Mouse (Mus musculus): ENCODE measurements around the gene Smarca2. TPM values are rescaled to one million over a fixed set of nuclear protein-coding genes. Genes with fewer than 3 reads are reported as not detected.

The Smarca2 gene
- 45.8 and 49.4 TPM in 2 replicates for polyA plus RNA-seq (2015; fragmentation: Nextera tagmentation; extraction: Ambion mirVana)

DNA sequence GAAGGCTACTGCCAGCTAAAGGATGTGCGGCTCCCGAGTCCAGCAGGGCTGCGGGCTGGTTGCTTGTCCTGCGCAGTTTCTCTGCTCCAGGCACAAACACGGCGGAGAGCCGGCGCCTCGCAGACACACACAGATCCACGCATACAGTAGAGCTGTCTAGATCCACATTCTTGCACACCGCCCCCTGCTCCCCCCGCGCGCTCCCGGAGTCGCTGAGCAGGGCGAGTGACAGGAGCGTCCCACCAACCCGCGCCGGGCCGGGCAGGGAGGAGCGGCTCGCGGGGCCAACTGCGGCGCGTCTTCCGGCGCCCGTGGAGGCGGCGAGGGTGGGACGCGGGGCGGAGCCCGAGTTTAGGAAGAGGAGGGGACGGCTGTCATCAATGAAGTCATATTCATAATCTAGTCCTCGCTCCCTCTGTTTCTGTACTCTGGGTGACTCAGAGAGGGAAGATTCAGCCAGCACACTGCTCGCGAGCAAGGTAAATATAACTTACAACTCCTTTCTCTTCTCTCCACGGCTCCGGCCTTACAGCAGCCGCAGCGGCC is at the start of gene Smarca2:
Gene Smarca2 (plus strand): TSS at position 296 of the 546 bp plus-strand sequence.
- H3K36me3 ChIP-seq (ENCODE audit: control insufficient read depth, insufficient read depth, low read length): no peaks in the 10 kb centered on the region
- H3K4me2 ChIP-seq (ENCODE audit: low read depth, low read length): peak within 1 kb of the TSS; percentile 98
- under 1% methylated on average over 45 of the region's 45 CpGs for WGBS
- H3K27ac ChIP-seq (ENCODE audit: low read length): peak within 1 kb of the TSS; percentile 98
- no peaks in the 10 kb centered on the region for H3K9me3 ChIP-seq (replicated peaks; ENCODE audit: control insufficient read depth, low read length)
- peak within 1 kb of the TSS; percentile 88 for H3K9ac ChIP-seq (ENCODE audit: low read length)
- peak within 1 kb of the TSS; percentile 88 for H3K4me3 ChIP-seq (replicated peaks; ENCODE audit: low read length)
- H3K4me1 ChIP-seq (ENCODE audit: control insufficient read depth, insufficient read depth, low read length): 0 out of 2 replicates have a peak, but pooled peaks cover 7% of the 10 kb centered on the region
- no peaks in the 10 kb centered on the region for H3K27me3 ChIP-seq (ENCODE audit: control insufficient read depth, insufficient read depth, low read length)
- peak; percentile 94 for ATAC-seq (ENCODE audit: insufficient read depth, low FRiP score)

- no peaks in the 10 kb centered on the region for H3K36me3 ChIP-seq (ENCODE audit: control insufficient read depth, insufficient read depth, low read length)
- H3K9me3 ChIP-seq (replicated peaks; ENCODE audit: control insufficient read depth, low read length): no peaks in the 10 kb centered on the region
- H3K27ac ChIP-seq (ENCODE audit: low read length): no peak overlapping the region
- ATAC-seq (ENCODE audit: insufficient read depth, low FRiP score): no peak
- no peaks in the 10 kb centered on the region for H3K27me3 ChIP-seq (ENCODE audit: control insufficient read depth, insufficient read depth, low read length)
- H3K9ac ChIP-seq (ENCODE audit: low read length): no peak overlapping the region
- no peaks in the 10 kb centered on the region for H3K4me1 ChIP-seq (ENCODE audit: control insufficient read depth, insufficient read depth, low read length)
- H3K4me3 ChIP-seq (replicated peaks; ENCODE audit: low read length): no peak overlapping the region
- no peak overlapping the region for H3K4me2 ChIP-seq (ENCODE audit: low read depth, low read length)
- 74% methylated on average over 2 of the region's 2 CpGs for WGBS
Observed at GRCm38 (mm10) chr19:26564850-26565249, 40.0 kb upstream of the Smarca2 start.

GRCm38 (mm10) chr19:26566109-26566508 is 38.7 kb upstream of the Smarca2 start:
- ATAC-seq (ENCODE audit: insufficient read depth, low FRiP score): no peak
- H3K4me1 ChIP-seq (ENCODE audit: control insufficient read depth, insufficient read depth, low read length): no peaks in the 10 kb centered on the region
- no peaks in the 10 kb centered on the region for H3K27me3 ChIP-seq (ENCODE audit: control insufficient read depth, insufficient read depth, low read length)
- no peak overlapping the region for H3K4me3 ChIP-seq (replicated peaks; ENCODE audit: low read length)
- H3K4me2 ChIP-seq (ENCODE audit: low read depth, low read length): no peak overlapping the region
- H3K36me3 ChIP-seq (ENCODE audit: control insufficient read depth, insufficient read depth, low read length): no peaks in the 10 kb centered on the region
- H3K27ac ChIP-seq (ENCODE audit: low read length): no peak overlapping the region
- H3K9ac ChIP-seq (ENCODE audit: low read length): no peak overlapping the region
- H3K9me3 ChIP-seq (replicated peaks; ENCODE audit: control insufficient read depth, low read length): no peaks in the 10 kb centered on the region
- 46% methylated on average over 9 of the region's 9 CpGs for WGBS

DNA sequence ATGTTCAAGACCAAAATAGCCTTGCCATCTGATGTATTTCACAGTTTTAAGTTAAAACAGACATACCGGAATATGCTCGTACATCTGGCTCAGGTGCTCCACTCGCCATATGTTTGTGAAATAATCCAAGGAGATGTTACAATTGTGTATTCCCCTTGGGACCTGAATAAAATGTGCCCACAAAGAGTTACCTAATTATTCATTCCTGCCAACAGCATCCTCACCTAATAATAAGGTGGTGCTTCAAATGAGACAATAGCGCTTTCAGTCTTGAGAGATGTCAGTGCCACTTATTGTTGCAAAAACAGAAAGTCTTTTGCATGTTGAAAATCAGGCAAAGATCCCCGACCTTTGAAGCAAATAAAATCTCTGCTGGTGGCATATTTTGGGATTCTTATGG is 36.6 kb upstream of the Smarca2 start:
- no peaks in the 10 kb centered on the region for H3K36me3 ChIP-seq (ENCODE audit: control insufficient read depth, insufficient read depth, low read length)
- no peak overlapping the region for H3K4me2 ChIP-seq (ENCODE audit: low read depth, low read length)
- 84% methylated on average over 5 of the region's 5 CpGs for WGBS
- ATAC-seq (ENCODE audit: insufficient read depth, low FRiP score): no peak
- H3K4me3 ChIP-seq (replicated peaks; ENCODE audit: low read length): no peak overlapping the region
- no peaks in the 10 kb centered on the region for H3K27me3 ChIP-seq (ENCODE audit: control insufficient read depth, insufficient read depth, low read length)
- H3K9ac ChIP-seq (ENCODE audit: low read length): no peak overlapping the region
- no peaks in the 10 kb centered on the region for H3K9me3 ChIP-seq (replicated peaks; ENCODE audit: control insufficient read depth, low read length)
- H3K27ac ChIP-seq (ENCODE audit: low read length): no peak overlapping the region
- H3K4me1 ChIP-seq (ENCODE audit: control insufficient read depth, insufficient read depth, low read length): no peaks in the 10 kb centered on the region

DNA sequence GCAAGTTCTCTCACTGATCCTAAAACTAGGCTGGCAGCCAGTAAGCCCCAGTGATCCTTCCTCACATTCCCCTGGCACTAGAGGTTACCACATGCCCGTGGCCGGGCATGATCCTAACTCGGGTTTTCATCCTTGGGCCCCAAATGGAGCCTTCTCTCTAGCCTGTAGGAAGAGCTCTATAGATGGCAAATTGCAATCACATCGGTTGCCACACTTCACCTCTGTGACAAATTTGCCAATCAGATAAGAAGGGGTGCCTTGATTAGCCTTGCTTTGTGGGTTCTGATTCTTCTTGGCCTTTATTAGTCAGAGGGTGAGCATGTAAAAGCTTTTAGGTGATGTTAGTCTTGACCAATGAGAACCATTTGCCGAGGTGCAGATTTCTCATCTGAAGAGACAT is 35.9 kb upstream of the Smarca2 start:
- ATAC-seq (ENCODE audit: insufficient read depth, low FRiP score): no peak
- H3K4me2 ChIP-seq (ENCODE audit: low read depth, low read length): no peak overlapping the region
- peaks cover under 1% of the 10 kb centered on the region; the same call in 1 of the 2 replicates for H3K4me1 ChIP-seq (ENCODE audit: control insufficient read depth, insufficient read depth, low read length)
- H3K27ac ChIP-seq (ENCODE audit: low read length): no peak overlapping the region
- no peaks in the 10 kb centered on the region for H3K36me3 ChIP-seq (ENCODE audit: control insufficient read depth, insufficient read depth, low read length)
- whole genome bisulfite sequencing: 89% methylated on average over 5 of the region's 5 CpGs
- no peaks in the 10 kb centered on the region for H3K9me3 ChIP-seq (replicated peaks; ENCODE audit: control insufficient read depth, low read length)
- H3K27me3 ChIP-seq (ENCODE audit: control insufficient read depth, insufficient read depth, low read length): no peaks in the 10 kb centered on the region
- no peak overlapping the region for H3K9ac ChIP-seq (ENCODE audit: low read length)
- no peak overlapping the region for H3K4me3 ChIP-seq (replicated peaks; ENCODE audit: low read length)

DNA sequence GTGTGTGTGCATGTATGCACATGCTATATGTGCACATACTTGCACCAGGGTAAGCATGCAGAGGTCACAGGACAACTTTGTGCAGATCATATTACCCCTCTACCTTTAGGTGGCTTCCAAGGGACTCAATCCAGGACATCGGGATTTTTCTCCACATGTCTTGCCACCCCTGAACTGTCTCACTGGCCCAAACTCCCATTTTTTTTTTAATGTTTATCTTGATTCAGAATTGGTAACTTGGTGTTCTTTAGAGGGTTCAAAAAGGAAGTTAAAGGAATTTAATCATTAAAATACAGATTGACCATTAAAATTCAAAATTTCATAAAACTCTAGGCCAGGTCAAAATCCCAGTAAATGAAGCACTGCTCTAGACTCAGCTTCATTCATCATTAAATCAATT is 35.4 kb upstream of the Smarca2 start:
- H3K27ac ChIP-seq (ENCODE audit: low read length): no peak overlapping the region
- no peaks in the 10 kb centered on the region for H3K36me3 ChIP-seq (ENCODE audit: control insufficient read depth, insufficient read depth, low read length)
- WGBS: 90% methylated on average over 1 of the region's 1 CpGs
- no peaks in the 10 kb centered on the region for H3K27me3 ChIP-seq (ENCODE audit: control insufficient read depth, insufficient read depth, low read length)
- no peak overlapping the region for H3K4me2 ChIP-seq (ENCODE audit: low read depth, low read length)
- H3K4me3 ChIP-seq (replicated peaks; ENCODE audit: low read length): no peak overlapping the region
- no peak for ATAC-seq (ENCODE audit: insufficient read depth, low FRiP score)
- no peak overlapping the region for H3K9ac ChIP-seq (ENCODE audit: low read length)
- peaks cover 3% of the 10 kb centered on the region; the same call in 1 of the 2 replicates for H3K4me1 ChIP-seq (ENCODE audit: control insufficient read depth, insufficient read depth, low read length)
- no peaks in the 10 kb centered on the region for H3K9me3 ChIP-seq (replicated peaks; ENCODE audit: control insufficient read depth, low read length)

DNA sequence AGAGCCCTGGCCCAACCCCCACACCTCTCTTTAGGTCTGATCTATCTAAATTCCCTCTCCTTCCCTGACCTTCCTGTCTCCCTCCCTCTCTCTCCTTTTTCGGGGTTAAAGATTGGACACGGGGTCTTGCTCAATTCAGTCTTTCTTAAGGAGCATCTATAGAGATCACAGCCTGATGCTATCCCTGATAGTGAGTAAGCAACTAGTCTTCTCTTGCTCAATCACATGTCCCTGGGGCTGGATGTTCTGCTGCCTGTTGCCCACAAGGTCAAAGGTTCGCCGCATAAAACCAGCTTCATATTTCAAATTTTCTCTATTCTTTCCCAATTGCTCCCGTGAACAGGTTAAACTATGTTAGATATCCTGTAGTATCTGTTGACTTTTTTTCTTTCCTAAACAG is 25.2 kb upstream of the Smarca2 start:
- 78% methylated on average over 5 of the region's 5 CpGs for WGBS
- no peaks in the 10 kb centered on the region for H3K9me3 ChIP-seq (replicated peaks; ENCODE audit: control insufficient read depth, low read length)

GRCm38 (mm10) chr19:26580061-26580460 is 24.8 kb upstream of the Smarca2 start:
- Histone ChIP-seq H3K9ac (ENCODE audit: low read length) (no peak overlapping the region), H3K4me3 (replicated peaks; ENCODE audit: low read length) (no peak overlapping the region), H3K9me3 (replicated peaks; ENCODE audit: control insufficient read depth, low read length) (no peaks in the 10 kb centered on the region), H3K4me1 (ENCODE audit: control insufficient read depth, insufficient read depth, low read length) (no peaks in the 10 kb centered on the region), H3K27me3 (ENCODE audit: control insufficient read depth, insufficient read depth, low read length) (no peaks in the 10 kb centered on the region), H3K27ac (ENCODE audit: low read length) (no peak overlapping the region), H3K36me3 (ENCODE audit: control insufficient read depth, insufficient read depth, low read length) (no peaks in the 10 kb centered on the region), H3K4me2 (ENCODE audit: low read depth, low read length) (no peak overlapping the region)
- ATAC-seq (ENCODE audit: insufficient read depth, low FRiP score): no peak
- 95% methylated on average over 1 of the region's 1 CpGs for WGBS

More for the DNA sequence above, 25.2 kb upstream of the Smarca2 start:
- Histone ChIP-seq H3K4me2 (ENCODE audit: low read depth, low read length) (no peak overlapping the region), H3K27ac (ENCODE audit: low read length) (no peak overlapping the region), H3K36me3 (ENCODE audit: control insufficient read depth, insufficient read depth, low read length) (no peaks in the 10 kb centered on the region), H3K9ac (ENCODE audit: low read length) (no peak overlapping the region), H3K27me3 (ENCODE audit: control insufficient read depth, insufficient read depth, low read length) (no peaks in the 10 kb centered on the region), H3K4me3 (replicated peaks; ENCODE audit: low read length) (no peak overlapping the region), H3K4me1 (ENCODE audit: control insufficient read depth, insufficient read depth, low read length) (no peaks in the 10 kb centered on the region)
- ATAC-seq (ENCODE audit: insufficient read depth, low FRiP score): no peak

DNA sequence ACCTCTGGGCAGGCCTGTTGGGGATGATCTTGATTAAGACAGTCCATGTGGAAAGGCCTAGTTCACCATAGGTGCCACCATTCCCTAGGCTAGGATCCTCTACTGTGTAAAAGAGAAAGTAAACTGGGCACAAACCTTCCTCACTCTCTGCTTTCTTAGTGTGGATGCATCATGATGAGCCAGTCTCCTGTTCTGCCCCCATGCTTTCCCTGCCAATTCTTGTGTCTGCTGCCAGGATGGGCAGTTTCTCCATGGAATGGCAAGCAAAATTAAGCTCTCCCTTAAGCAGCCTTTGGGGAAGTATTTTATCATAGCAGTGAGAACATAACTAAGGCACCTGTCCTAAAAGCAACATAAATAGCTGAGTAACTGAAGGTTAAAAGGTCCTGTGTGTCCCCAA is 10.2 kb upstream of the Smarca2 start:
- H3K9ac ChIP-seq (ENCODE audit: low read length): no peak overlapping the region
- H3K9me3 ChIP-seq (replicated peaks; ENCODE audit: control insufficient read depth, low read length): no peaks in the 10 kb centered on the region
- no peaks in the 10 kb centered on the region for H3K36me3 ChIP-seq (ENCODE audit: control insufficient read depth, insufficient read depth, low read length)
- no peaks in the 10 kb centered on the region for H3K27me3 ChIP-seq (ENCODE audit: control insufficient read depth, insufficient read depth, low read length)
- no peak overlapping the region for H3K27ac ChIP-seq (ENCODE audit: low read length)
- H3K4me1 ChIP-seq (ENCODE audit: control insufficient read depth, insufficient read depth, low read length): no peaks in the 10 kb centered on the region
- H3K4me3 ChIP-seq (replicated peaks; ENCODE audit: low read length): no peak overlapping the region
- H3K4me2 ChIP-seq (ENCODE audit: low read depth, low read length): no peak overlapping the region
- ATAC-seq (ENCODE audit: insufficient read depth, low FRiP score): no peak
